Mouse (Mus musculus) neural tube, embryonic 13.5 days (tissue): ENCODE results near the gene Scnn1a. TPM values are rescaled to one million over a fixed set of nuclear protein-coding genes. Genes with fewer than 3 reads are reported as not detected.

ENCODE experiments used
- ATAC-seq: fragments of 200-750 bp; cut with Nextera tagmentation; 2 replicates; pipeline ENCODE4 v1.8.0; 2017; ENCODE audit warnings: low read depth, mild to moderate bottlenecking, moderate TSS enrichment, moderate library complexity
- H3K27ac ChIP-seq: fragments of 300-500 bp; sonication (generic); replicated peaks from 2 replicates; pipeline ENCODE4 v1.5.1; 2015; ENCODE audit warnings: moderate library complexity, mild to moderate bottlenecking, inconsistent platforms
- H3K27me3 ChIP-seq: fragments of 300-500 bp; sonication (generic); 2 replicates; pipeline ENCODE4 v1.6.1; 2015; ENCODE audit warnings: mild to moderate bottlenecking, inconsistent platforms
- H3K36me3 ChIP-seq: fragments of 300-500 bp; sonication (generic); 2 replicates; pipeline ENCODE4 v1.6.1; 2015; ENCODE audit warnings: mild to moderate bottlenecking, inconsistent platforms
- H3K4me1 ChIP-seq: fragments of 300-500 bp; sonication (generic); replicated peaks from 2 replicates; pipeline ENCODE4 v1.6.1; 2015; ENCODE audit warnings: inconsistent platforms
- H3K4me2 ChIP-seq: fragments of 300-500 bp; sonication (generic); 2 replicates; pipeline ENCODE4 v1.6.1; 2015; ENCODE audit warnings: inconsistent platforms, mild to moderate bottlenecking, moderate library complexity
- H3K4me3 ChIP-seq: fragments of 300-500 bp; sonication (generic); 2 replicates; pipeline ENCODE4 v1.5.1; 2015; ENCODE audit warnings: mild to moderate bottlenecking, inconsistent platforms
- H3K9ac ChIP-seq: fragments of 300-500 bp; sonication (generic); 2 replicates; pipeline ENCODE4 v1.6.1; 2015; ENCODE audit warnings: moderate library complexity, mild to moderate bottlenecking, inconsistent platforms
- H3K9me3 ChIP-seq: fragments of 300-500 bp; sonication (generic); 2 replicates; pipeline ENCODE4 v1.6.1; 2016; ENCODE audit warnings: inconsistent platforms
- WGBS: fragments of 180-500 bp; shearing (Covaris S2); methylation state at CpG from one replicate; pipeline ENCODE4 v1.1.7; 2015; 5-methylcytosine and 5-hydroxymethylcytosine counted together
- polyA plus RNA-seq: library from polyadenylated mRNA; unstranded; fragments of >200 nt; fragmentation: Nextera tagmentation; extraction: Ambion mirVana; gene quantifications from 2 replicates; pipeline ENCODE4 v1.2.1, GENCODE M21; 2015

Gene Scnn1a
- polyA plus RNA-seq, 1 experiment from 2014 or later: 0.36 TPM

GRCm38 (mm10) chr6:125348721-125349574, 28.5 kb downstream of the Scnn1a start, which contains the start of gene Tnfrsf1a:
Gene Tnfrsf1a, plus strand, starts transcription at chr6:125349362.
- Histone ChIP-seq H3K4me1 (peaks cover 37% of the 10 kb centered on the region), H3K27me3 (peaks cover 19% of the 10 kb centered on the region), H3K36me3 (no peaks in the 10 kb centered on the region), H3K27ac (peak within 1 kb of the TSS; percentile 33; the same call in 1 of the 2 replicates), H3K4me2 (peak within 1 kb of the TSS; percentile 68), H3K4me3 (peak within 1 kb of the TSS; percentile 49), H3K9me3 (no peaks in the 10 kb centered on the region), H3K9ac (peak within 1 kb of the TSS; percentile 75)
- WGBS: 6% methylated on average over 22 of the region's 22 CpGs
- peak; percentile 10; the same call in 1 of the 2 replicates for ATAC-seq

- Histone ChIP-seq H3K27me3 (peaks cover 19% of the 10 kb centered on the region), H3K4me3 (peak overlapping the region; percentile 49), H3K36me3 (no peaks in the 10 kb centered on the region), H3K9me3 (no peaks in the 10 kb centered on the region), H3K9ac (peak overlapping the region; percentile 75), H3K27ac (peak overlapping the region; percentile 33; the same call in 1 of the 2 replicates), H3K4me1 (peaks cover 45% of the 10 kb centered on the region), H3K4me2 (peak overlapping the region; percentile 68)
- 0% methylated on average over 27 of the region's 27 CpGs for WGBS
- ATAC-seq: peak; percentile 64
Measured at GRCm38 (mm10) chr6:125349575-125350230, 29.2 kb downstream of the Scnn1a start.

- peak overlapping the region; percentile 49 for H3K4me3 ChIP-seq
- WGBS: 10% methylated on average over 20 of the region's 20 CpGs
- no peaks in the 10 kb centered on the region for H3K9me3 ChIP-seq
- peak overlapping the region; percentile 33; the same call in 1 of the 2 replicates for H3K27ac ChIP-seq
- peak overlapping the region; percentile 75 for H3K9ac ChIP-seq
- no peaks in the 10 kb centered on the region for H3K36me3 ChIP-seq
- H3K4me2 ChIP-seq: peak overlapping the region; percentile 68
- no peak for ATAC-seq
- H3K27me3 ChIP-seq: peaks cover 19% of the 10 kb centered on the region
- H3K4me1 ChIP-seq: peaks cover 52% of the 10 kb centered on the region
Measured at GRCm38 (mm10) chr6:125350231-125350994, 30.0 kb downstream of the Scnn1a start.

GRCm38 (mm10) chr6:125350995-125351324, 30.5 kb downstream of the Scnn1a start:
- peaks cover 56% of the 10 kb centered on the region for H3K4me1 ChIP-seq
- H3K36me3 ChIP-seq: no peaks in the 10 kb centered on the region
- H3K9me3 ChIP-seq: no peaks in the 10 kb centered on the region
- H3K27ac ChIP-seq: no peak overlapping the region
- 82% methylated on average over 2 of the region's 2 CpGs for WGBS
- H3K27me3 ChIP-seq: peaks cover 19% of the 10 kb centered on the region
- peak overlapping the region; percentile 75; the same call in 1 of the 2 replicates for H3K9ac ChIP-seq
- no peak overlapping the region for H3K4me3 ChIP-seq
- ATAC-seq: no peak
- peak overlapping the region; percentile 68 for H3K4me2 ChIP-seq

- peaks cover 56% of the 10 kb centered on the region for H3K4me1 ChIP-seq
- no peaks in the 10 kb centered on the region for H3K9me3 ChIP-seq
- H3K9ac ChIP-seq: no peak overlapping the region
- H3K4me2 ChIP-seq: 0 out of 2 replicates have a peak overlapping the region, but pooled peaks have one; percentile 68
- no peak overlapping the region for H3K27ac ChIP-seq
- H3K36me3 ChIP-seq: no peaks in the 10 kb centered on the region
- H3K4me3 ChIP-seq: no peak overlapping the region
- ATAC-seq: no peak
- peaks cover 19% of the 10 kb centered on the region for H3K27me3 ChIP-seq
- WGBS: 79% methylated on average over 8 of the region's 8 CpGs
Measured at GRCm38 (mm10) chr6:125351368-125352045, 31.0 kb downstream of the Scnn1a start.

- Histone ChIP-seq H3K9ac (no peak overlapping the region), H3K4me3 (no peak overlapping the region), H3K4me2 (no peak overlapping the region), H3K36me3 (no peaks in the 10 kb centered on the region), H3K27ac (no peak overlapping the region), H3K9me3 (no peaks in the 10 kb centered on the region), H3K27me3 (peaks cover 19% of the 10 kb centered on the region), H3K4me1 (peaks cover 56% of the 10 kb centered on the region)
- ATAC-seq: no peak
- WGBS: 66% methylated on average over 5 of the region's 5 CpGs
Measured at GRCm38 (mm10) chr6:125352046-125352384, 31.6 kb downstream of the Scnn1a start.

GRCm38 (mm10) chr6:125352811-125353210, 32.4 kb downstream of the Scnn1a start:
- 55% methylated on average over 4 of the region's 4 CpGs for WGBS
- no peak for ATAC-seq
- H3K4me3 ChIP-seq: no peak overlapping the region

GRCm38 (mm10) chr6:125353221-125353620, 32.8 kb downstream of the Scnn1a start:
- Histone ChIP-seq H3K4me3 (no peak overlapping the region), H3K27me3 (peaks cover 17% of the 10 kb centered on the region)
- 85% methylated on average over 11 of the region's 11 CpGs for WGBS

More at GRCm38 (mm10) chr6:125352811-125353210, 32.4 kb downstream of the Scnn1a start:
- no peaks in the 10 kb centered on the region for H3K9me3 ChIP-seq
- no peaks in the 10 kb centered on the region for H3K36me3 ChIP-seq
- H3K27ac ChIP-seq: no peak overlapping the region
- peaks cover 56% of the 10 kb centered on the region for H3K4me1 ChIP-seq
- H3K9ac ChIP-seq: no peak overlapping the region
- peaks cover 19% of the 10 kb centered on the region for H3K27me3 ChIP-seq
- no peak overlapping the region for H3K4me2 ChIP-seq

GRCm38 (mm10) chr6:125353655-125354054, 33.2 kb downstream of the Scnn1a start:
- H3K27me3 ChIP-seq: peaks cover 13% of the 10 kb centered on the region
- no peak overlapping the region for H3K9ac ChIP-seq
- H3K27ac ChIP-seq: no peak overlapping the region
- no peak for ATAC-seq
- no peaks in the 10 kb centered on the region for H3K36me3 ChIP-seq
- peaks cover 55% of the 10 kb centered on the region for H3K4me1 ChIP-seq
- 87% methylated on average over 4 of the region's 4 CpGs for WGBS
- no peak overlapping the region for H3K4me3 ChIP-seq
- H3K9me3 ChIP-seq: no peaks in the 10 kb centered on the region
- no peak overlapping the region for H3K4me2 ChIP-seq

More at GRCm38 (mm10) chr6:125353221-125353620, 32.8 kb downstream of the Scnn1a start:
- Histone ChIP-seq H3K4me1 (peaks cover 56% of the 10 kb centered on the region), H3K27ac (no peak overlapping the region), H3K9me3 (no peaks in the 10 kb centered on the region), H3K36me3 (no peaks in the 10 kb centered on the region), H3K4me2 (no peak overlapping the region), H3K9ac (no peak overlapping the region)
- ATAC-seq: no peak

GRCm38 (mm10) chr6:125354352-125355151, 34.1 kb downstream of the Scnn1a start:
- 17% methylated on average over 14 of the region's 14 CpGs for WGBS
- peak overlapping the region; percentile 35; the same call in 1 of the 2 replicates for H3K27ac ChIP-seq
- H3K27me3 ChIP-seq: peaks cover 9% of the 10 kb centered on the region
- no peak overlapping the region for H3K4me3 ChIP-seq
- H3K36me3 ChIP-seq: no peaks in the 10 kb centered on the region
- no peak for ATAC-seq
- H3K9me3 ChIP-seq: no peaks in the 10 kb centered on the region
- H3K9ac ChIP-seq: no peak overlapping the region
- H3K4me2 ChIP-seq: peak overlapping the region; percentile 35
- H3K4me1 ChIP-seq: peaks cover 46% of the 10 kb centered on the region
